Mouse (Mus musculus) lung, postnatal 36 days (tissue): ENCODE data around the gene Hypk.

Experiments used
- DNase-seq: peaks from one replicate; pipeline ENCODE4 v3.0.0; 2022; ENCODE audit warnings: mixed read lengths

The Hypk gene

DNA sequence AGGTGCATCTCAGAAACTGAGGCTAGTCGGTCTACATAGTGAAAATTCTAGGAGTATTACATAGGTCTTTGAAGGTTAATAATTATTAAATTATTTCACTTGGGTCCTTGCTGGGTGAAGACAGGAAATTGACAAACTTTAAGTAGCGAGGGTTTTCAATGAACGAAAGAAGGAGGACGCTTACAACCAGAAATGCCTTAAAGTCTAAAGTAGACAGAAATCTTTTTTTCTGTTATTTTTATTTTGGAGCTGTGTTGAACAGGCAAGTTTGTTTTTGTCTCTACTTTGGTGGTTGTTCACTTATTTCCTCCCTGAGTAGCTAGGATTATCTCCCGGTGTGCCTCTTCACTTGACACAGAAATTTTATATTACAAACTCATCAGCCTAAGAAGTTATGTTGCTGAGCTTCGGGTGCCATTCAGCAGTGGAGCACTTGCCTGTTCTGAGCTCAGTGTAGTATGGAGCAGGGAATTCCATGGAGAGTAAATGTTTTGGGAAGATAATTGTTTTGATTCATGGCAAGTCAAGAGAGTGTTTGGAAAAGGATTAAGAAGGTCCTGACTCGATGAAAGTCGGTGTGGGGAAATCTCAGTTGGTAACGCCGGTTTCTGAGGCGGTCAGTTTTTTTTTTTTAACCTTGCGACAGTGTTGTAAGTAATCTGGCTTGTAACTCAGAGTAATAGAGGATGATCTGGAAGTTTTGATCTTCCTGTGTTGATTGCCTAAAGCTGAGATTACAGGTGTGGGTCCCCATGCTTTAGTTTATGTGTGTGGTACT, 54.3 kb downstream of the Hypk start:
- DNase-seq, result no peak

DNA sequence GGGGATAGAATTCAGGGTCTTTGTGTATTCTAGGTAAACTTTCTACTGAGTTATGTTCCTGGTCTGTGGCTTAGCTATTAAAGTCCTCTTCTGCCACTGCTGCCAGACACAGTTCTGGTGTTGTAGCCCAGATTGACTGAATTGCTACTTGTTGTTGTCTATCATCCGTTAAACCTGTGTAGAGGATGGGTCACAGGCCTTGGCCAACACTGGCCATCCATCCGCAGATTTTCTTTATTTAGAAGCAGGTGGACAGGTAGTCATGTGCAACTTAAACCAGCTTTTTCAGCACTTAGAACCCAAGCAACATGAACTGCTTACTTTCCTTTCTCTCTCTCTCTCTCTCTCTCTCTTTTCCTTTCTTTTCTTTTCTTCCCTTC, 54.9 kb downstream of the Hypk start:
- DNase-seq, result no peak
